12 mouse cellular contexts compared by ENCODE assay signal in the genomic region with DNA sequence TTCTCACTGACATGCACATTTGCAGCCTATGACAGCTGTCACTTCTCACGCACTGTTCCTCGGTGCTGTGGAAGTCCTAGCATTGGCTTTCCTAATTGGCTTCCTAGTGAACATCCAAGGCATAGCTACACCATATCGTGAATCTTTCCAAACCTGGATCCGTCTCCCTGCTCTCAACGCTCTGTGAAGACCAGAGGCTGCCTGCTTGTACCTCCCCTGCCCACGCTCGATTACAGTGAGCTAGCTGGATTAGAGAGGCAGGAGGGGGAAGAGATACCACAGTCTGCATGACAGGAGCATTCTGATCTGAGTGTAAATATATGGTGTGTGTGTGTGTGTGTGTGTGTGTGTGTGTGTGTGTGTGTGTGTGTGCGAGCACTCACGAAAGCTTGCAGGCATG. TPM values are rescaled to one million over a fixed set of nuclear protein-coding genes. Genes with fewer than 3 reads are reported as not detected.
"Had no signal": no experiment of that assay in that cellular context is flagged by ENCODE, and none has a peak within 500 bp of the region (broad histone marks: within the 10 kb centered on the region; RNA-seq: fewer than 3 reads in every experiment).

No protein-coding gene starts in this region.

- H3K4me2 ChIP-seq: kidney, embryonic 15.5 days; limb, embryonic 15.5 days; liver, embryonic 12.5 days; lung, embryonic 14.5 days; midbrain, embryonic 12.5 days; neural tube, embryonic 15.5 days had no signal

- H3K9ac ChIP-seq: kidney, embryonic 15.5 days; limb, embryonic 15.5 days; liver, embryonic 12.5 days; lung, embryonic 14.5 days; midbrain, embryonic 12.5 days; neural tube, embryonic 15.5 days had no signal

- H3K9me3 ChIP-seq: kidney, embryonic 15.5 days; limb, embryonic 15.5 days; liver, embryonic 12.5 days; midbrain, embryonic 12.5 days; neural tube, embryonic 15.5 days had no signal

- H3K36me3 ChIP-seq: kidney, embryonic 15.5 days; limb, embryonic 15.5 days; liver, embryonic 12.5 days; midbrain, embryonic 12.5 days; neural tube, embryonic 15.5 days had no signal

- H3K4me3 ChIP-seq: kidney, embryonic 15.5 days; limb, embryonic 15.5 days; liver, embryonic 12.5 days; midbrain, embryonic 12.5 days; myocyte; neural tube, embryonic 15.5 days had no signal

- H3K27ac ChIP-seq: kidney, embryonic 15.5 days; limb, embryonic 15.5 days; liver, embryonic 12.5 days; midbrain, embryonic 12.5 days; neural tube, embryonic 15.5 days had no signal

- DNase-seq: kidney, adult 2 months; kidney, postnatal 14 days; thymus, postnatal 36 days had no signal

- ATAC-seq: intestine, embryonic 16.5 days; liver, embryonic 12.5 days had no signal

RNA-seq across cellular contexts. Expression of a gene that starts 3.0 kb away (rescaled TPM):
- total RNA-seq: megakaryocyte, adult 5-6 weeks had no signal
